Mouse (Mus musculus): ENCODE results near the gene Spata25.

DNA sequence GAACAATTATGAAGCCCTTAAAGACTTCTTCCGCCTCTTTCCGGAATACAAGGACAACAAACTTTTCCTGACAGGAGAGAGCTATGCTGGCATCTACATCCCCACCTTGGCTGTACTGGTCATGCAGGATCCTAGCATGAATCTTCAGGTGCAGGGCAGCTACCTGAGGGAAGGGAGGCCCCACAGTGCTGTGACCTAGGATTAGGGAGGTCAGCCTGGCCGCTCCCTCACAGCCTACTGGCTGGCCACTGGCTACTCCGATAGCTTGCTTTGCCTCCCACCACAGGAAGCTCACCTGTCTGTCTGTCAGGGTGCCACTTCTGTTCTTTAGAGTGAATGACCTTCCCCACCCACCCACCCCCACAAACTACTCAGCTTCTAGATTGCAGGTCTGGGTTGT lies 6.8 kb upstream of the Spata25 start:
- TF ChIP-seq POLR2A (IDR thresholded peaks at IDR 0.05; ENCODE audit: control insufficient read depth, extremely low read depth, insufficient read depth, low read length, poor library complexity) = no peak
- no peak for TF ChIP-seq CTCF (IDR thresholded peaks at IDR 0.05; ENCODE audit: borderline replicate concordance, control insufficient read depth, extremely low read depth, insufficient read depth, low read length, poor library complexity)
